Mouse (Mus musculus): Measurements from ENCODE around the gene Fam173a.
A peak's percentile ranks its signal among the peaks of the same experiment; 100 is the strongest.
"Not testable (repeated sequence)": the region's sequence is repeated elsewhere in the genome, so short reads cannot be mapped to it uniquely, and the experiment has no call there.

Fam173a gene

GRCm38 (mm10) chr17:25828223-25828594 lies 35.5 kb upstream of the Fam173a start:
- DNase-seq: peak; percentile 70

- DNase-seq: peak; percentile 64
These were observed 35.0 kb upstream of the Fam173a start for GRCm38 (mm10) chr17:25827546-25828222.

- DNase-seq: peak; percentile 52
These were observed 34.3 kb upstream of the Fam173a start for GRCm38 (mm10) chr17:25827011-25827410.

- DNase-seq: peak; percentile 58
These were observed 33.4 kb upstream of the Fam173a start for GRCm38 (mm10) chr17:25825984-25826570.

GRCm38 (mm10) chr17:25825311-25825710 lies 32.6 kb upstream of the Fam173a start:
- DNase-seq: peak; percentile 51

GRCm38 (mm10) chr17:25824362-25825142 lies 31.9 kb upstream of the Fam173a start:
- DNase-seq: peak; percentile 44

GRCm38 (mm10) chr17:25823452-25823851 lies 30.8 kb upstream of the Fam173a start, which contains the start of gene Wdr24:
Gene Wdr24 (plus strand): TSS chr17:25823627.
- DNase-seq: peak; percentile 80

- DNase-seq: no peak
These were observed 26.4 kb upstream of the Fam173a start for GRCm38 (mm10) chr17:25818851-25819780.

- DNase-seq: no peak
These were observed 25.0 kb upstream of the Fam173a start for GRCm38 (mm10) chr17:25817662-25818061.

GRCm38 (mm10) chr17:25813471-25813870 lies 20.8 kb upstream of the Fam173a start:
- DNase-seq: no peak

- DNase-seq: no peak
These were observed 18.2 kb upstream of the Fam173a start for GRCm38 (mm10) chr17:25810890-25811289.

- DNase-seq: peak; percentile 89
These were observed 17.1 kb upstream of the Fam173a start for GRCm38 (mm10) chr17:25809606-25810340.

GRCm38 (mm10) chr17:25808789-25809605 lies 16.3 kb upstream of the Fam173a start, which contains the start of gene Fbxl16:
Gene Fbxl16 (plus strand): TSS chr17:25809085.
- peak; percentile 97 for DNase-seq

- no peak for DNase-seq
These were observed 15.3 kb upstream of the Fam173a start for GRCm38 (mm10) chr17:25808028-25808427.

GRCm38 (mm10) chr17:25807452-25807851 lies 14.8 kb upstream of the Fam173a start:
- not testable (repeated sequence) for DNase-seq

GRCm38 (mm10) chr17:25806507-25806906 lies 13.8 kb upstream of the Fam173a start:
- no peak for DNase-seq

- no peak for DNase-seq
These were observed 10.3 kb upstream of the Fam173a start for GRCm38 (mm10) chr17:25802825-25803517.

GRCm38 (mm10) chr17:25801029-25801428 lies 8.3 kb upstream of the Fam173a start:
- DNase-seq: no peak

- DNase-seq: peak; percentile 70
These were observed 4.3 kb upstream of the Fam173a start, which contains the start of gene Metrn for GRCm38 (mm10) chr17:25796951-25797369. Gene Metrn (minus strand): TSS chr17:25797136.

GRCm38 (mm10) chr17:25796211-25796771 lies 3.6 kb upstream of the Fam173a start:
- DNase-seq: peak; percentile 38
